Mouse (Mus musculus) A20 (cell line): ENCODE measurements around the gene Ankrd65.
A peak's percentile ranks its signal among the peaks of the same experiment; 100 is the strongest.

Source experiments
- DNase-seq: peaks from one replicate; pipeline ENCODE4 v3.0.0-alpha.2; 2011; ENCODE audit warnings: low read depth, low spot score

Ankrd65 gene

GRCm38 (mm10) chr4:155811929-155812664 lies 21.9 kb downstream of the Ankrd65 start, which contains the start of gene Ccnl2:
Gene Ccnl2, plus strand, starts transcription at chr4:155812489.
- peak; percentile 100 for DNase-seq

- peak; percentile 51 for DNase-seq
Observed at GRCm38 (mm10) chr4:155812665-155813181, 22.5 kb downstream of the Ankrd65 start.

- no peak for DNase-seq
Observed at GRCm38 (mm10) chr4:155817533-155817932, 27.3 kb downstream of the Ankrd65 start.

GRCm38 (mm10) chr4:155821025-155821424 lies 30.8 kb downstream of the Ankrd65 start:
- peak; percentile 53 for DNase-seq

- no peak for DNase-seq
Observed at GRCm38 (mm10) chr4:155823443-155823842, 33.2 kb downstream of the Ankrd65 start.

GRCm38 (mm10) chr4:155829866-155830265 lies 39.6 kb downstream of the Ankrd65 start:
- DNase-seq: no peak

- peak; percentile 74 for DNase-seq
Observed at GRCm38 (mm10) chr4:155830596-155830995, 40.4 kb downstream of the Ankrd65 start.

- peak; percentile 99 for DNase-seq
Observed at GRCm38 (mm10) chr4:155831205-155831766, 41.0 kb downstream of the Ankrd65 start, which contains the start of gene Aurkaip1. Gene Aurkaip1, plus strand, starts transcription at chr4:155831272.

GRCm38 (mm10) chr4:155831831-155832230 lies 41.6 kb downstream of the Ankrd65 start:
- no peak for DNase-seq

- DNase-seq: no peak
Observed at GRCm38 (mm10) chr4:155832321-155832720, 42.1 kb downstream of the Ankrd65 start.

- no peak for DNase-seq
Observed at GRCm38 (mm10) chr4:155833234-155833633, 43.0 kb downstream of the Ankrd65 start.

GRCm38 (mm10) chr4:155833836-155834235 lies 43.6 kb downstream of the Ankrd65 start:
- peak; percentile 83 for DNase-seq

- no peak for DNase-seq
Observed at GRCm38 (mm10) chr4:155837404-155838010, 47.3 kb downstream of the Ankrd65 start.

- DNase-seq: no peak
Observed at GRCm38 (mm10) chr4:155838187-155839153, 48.2 kb downstream of the Ankrd65 start.

- no peak for DNase-seq
Observed at GRCm38 (mm10) chr4:155839483-155839910, 49.3 kb downstream of the Ankrd65 start, which contains the start of gene Mxra8. Gene Mxra8, plus strand, starts transcription at chr4:155839680.

- DNase-seq: no peak
Observed at GRCm38 (mm10) chr4:155840076-155841002, 50.1 kb downstream of the Ankrd65 start.

GRCm38 (mm10) chr4:155841003-155841454 lies 50.8 kb downstream of the Ankrd65 start:
- DNase-seq: peak; percentile 97

GRCm38 (mm10) chr4:155841651-155842270 lies 51.5 kb downstream of the Ankrd65 start:
- no peak for DNase-seq

- no peak for DNase-seq
Observed at GRCm38 (mm10) chr4:155843231-155843630, 53.0 kb downstream of the Ankrd65 start.
